Mouse (Mus musculus) layer of hippocampus, adult 2 months (tissue): ENCODE results near the gene Qtrt1. TPM values are rescaled to one million over a fixed set of nuclear protein-coding genes. Genes with fewer than 3 reads are reported as not detected.
A peak's percentile ranks its signal among the peaks of the same experiment; 100 is the strongest.

ENCODE experiments used
- DNase-seq, 2 experiments: peaks; one replicate each; pipeline ENCODE4 v3.0.0; 2022; ENCODE audit warnings: low spot score in 2 of 2
- H3K27ac ChIP-seq: fragments of 200-600 bp; 2 replicates; pipeline ENCODE4 v1.8.1; 2022
- H3K4me3 ChIP-seq: fragments of 200-600 bp; 2 replicates; pipeline ENCODE4 v1.8.1; 2022; ENCODE audit warnings: mild to moderate bottlenecking
- CTCF ChIP-seq: fragments of 200-600 bp; conservative IDR thresholded peaks from 2 replicates; pipeline ENCODE4 v1.8.1; 2022; ENCODE audit warnings: antibody characterized with exemption, mild to moderate bottlenecking, moderate library complexity
- total RNA-seq, 2 experiments: library from RNA; stranded (reverse); gene quantifications; 2 replicates each; pipeline ENCODE4 v1.2.3; 2021

The Qtrt1 gene
- total RNA-seq, 2 experiments from 2014 or later = 31.2 to 46.2 TPM

- DNase-seq = no peak
- H3K27ac ChIP-seq = no peak overlapping the region
- no peak overlapping the region for H3K4me3 ChIP-seq
- TF ChIP-seq CTCF = no peak
Observed at GRCm38 (mm10) chr9:21444574-21444973, 32.9 kb downstream of the Qtrt1 start.

GRCm38 (mm10) chr9:21445081-21445744 is 33.6 kb downstream of the Qtrt1 start:
- H3K4me3 ChIP-seq = no peak overlapping the region
- TF ChIP-seq CTCF = peak; percentile 35
- H3K27ac ChIP-seq = no peak overlapping the region
- no peak for DNase-seq

- no peak overlapping the region for H3K27ac ChIP-seq
- no peak for DNase-seq
- no peak overlapping the region for H3K4me3 ChIP-seq
- no peak for TF ChIP-seq CTCF
Observed at GRCm38 (mm10) chr9:21447778-21448177, 36.1 kb downstream of the Qtrt1 start.

GRCm38 (mm10) chr9:21449710-21450109 is 38.1 kb downstream of the Qtrt1 start:
- Histone ChIP-seq H3K4me3 (no peak overlapping the region), H3K27ac (peak overlapping the region; percentile 9; the same call in 1 of the 2 replicates)
- no peak for TF ChIP-seq CTCF
- DNase-seq = no peak

GRCm38 (mm10) chr9:21450270-21450669 is 38.6 kb downstream of the Qtrt1 start:
- DNase-seq = no peak
- TF ChIP-seq CTCF = no peak
- Histone ChIP-seq H3K4me3 (no peak overlapping the region), H3K27ac (peak overlapping the region; percentile 9)

GRCm38 (mm10) chr9:21451391-21451790 is 39.8 kb downstream of the Qtrt1 start:
- Histone ChIP-seq H3K27ac (peak overlapping the region; percentile 83), H3K4me3 (no peak overlapping the region)
- no peak for DNase-seq
- no peak for TF ChIP-seq CTCF

- Histone ChIP-seq H3K27ac (peak overlapping the region; percentile 83), H3K4me3 (no peak overlapping the region)
- no peak for DNase-seq
- no peak for TF ChIP-seq CTCF
Observed at GRCm38 (mm10) chr9:21451870-21452269, 40.2 kb downstream of the Qtrt1 start.

- Histone ChIP-seq H3K4me3 (no peak overlapping the region), H3K27ac (peak overlapping the region; percentile 83)
- no peak for DNase-seq
- no peak for TF ChIP-seq CTCF
Observed at GRCm38 (mm10) chr9:21453003-21453402, 41.4 kb downstream of the Qtrt1 start.

GRCm38 (mm10) chr9:21453459-21453858 is 41.8 kb downstream of the Qtrt1 start:
- Histone ChIP-seq H3K27ac (peak overlapping the region; percentile 83), H3K4me3 (no peak overlapping the region)
- no peak for DNase-seq
- no peak for TF ChIP-seq CTCF

GRCm38 (mm10) chr9:21454556-21454955 is 42.9 kb downstream of the Qtrt1 start:
- DNase-seq = no peak
- no peak for TF ChIP-seq CTCF
- no peak overlapping the region for H3K4me3 ChIP-seq
- peak overlapping the region; percentile 82; the same call in 1 of the 2 replicates for H3K27ac ChIP-seq

- no peak overlapping the region for H3K4me3 ChIP-seq
- peak overlapping the region; percentile 82 for H3K27ac ChIP-seq
- no peak for DNase-seq
- no peak for TF ChIP-seq CTCF
Observed at GRCm38 (mm10) chr9:21455103-21455770, 43.6 kb downstream of the Qtrt1 start.

- no peak for TF ChIP-seq CTCF
- peak overlapping the region; percentile 41; the same call in 1 of the 2 replicates for H3K27ac ChIP-seq
- no peak overlapping the region for H3K4me3 ChIP-seq
- DNase-seq = no peak
Observed at GRCm38 (mm10) chr9:21456246-21456929, 44.8 kb downstream of the Qtrt1 start.

- no peak for TF ChIP-seq CTCF
- DNase-seq = no peak
- peak overlapping the region; percentile 41; the same call in 1 of the 2 replicates for H3K27ac ChIP-seq
- H3K4me3 ChIP-seq = no peak overlapping the region
Observed at GRCm38 (mm10) chr9:21456930-21457634, 45.4 kb downstream of the Qtrt1 start.
